Mouse (Mus musculus) heart, postnatal 0 days (tissue): Measurements from ENCODE around the gene Cbr3. TPM values are rescaled to one million over a fixed set of nuclear protein-coding genes. Genes with fewer than 3 reads are reported as not detected.
A peak's percentile ranks its signal among the peaks of the same experiment; 100 is the strongest.

Experiments used
- ATAC-seq: fragments of 200-750 bp; cut with Nextera tagmentation; 2 replicates; pipeline ENCODE4 v1.8.0; 2017; ENCODE audit warnings: low read depth, moderate number of reproducible peaks, moderate library complexity; ENCODE audit not compliant: insufficient read depth
- DNase-seq: peaks from one replicate; pipeline ENCODE4 v3.0.0-alpha.2; 2016; ENCODE audit warnings: low spot score
- H3K27ac ChIP-seq: fragments of 300-500 bp; sonication (generic); 2 replicates; pipeline ENCODE4 v1.5.1; 2014; ENCODE audit warnings: low read depth, mild to moderate bottlenecking
- H3K27me3 ChIP-seq: fragments of 300-500 bp; sonication (generic); 2 replicates; pipeline ENCODE4 v1.6.1; 2014; ENCODE audit warnings: low read length, mixed read lengths; ENCODE audit not compliant: control insufficient read depth, insufficient read depth
- H3K36me3 ChIP-seq: fragments of 300-500 bp; sonication (generic); replicated peaks from 2 replicates; pipeline ENCODE4 v1.6.1; 2014; ENCODE audit warnings: low read length, mixed read lengths; ENCODE audit not compliant: control insufficient read depth, insufficient read depth
- H3K4me1 ChIP-seq: fragments of 300-500 bp; sonication (generic); 2 replicates; pipeline ENCODE4 v1.6.1; 2014; ENCODE audit warnings: antibody characterized with exemption; ENCODE audit not compliant: control insufficient read depth, insufficient read depth
- H3K4me2 ChIP-seq: fragments of 300-500 bp; sonication (generic); 2 replicates; pipeline ENCODE4 v1.6.1; 2014; ENCODE audit warnings: low read depth, mild to moderate bottlenecking, low read length, moderate library complexity
- H3K4me3 ChIP-seq: fragments of 300-500 bp; sonication (generic); 2 replicates; pipeline ENCODE4 v1.5.1; 2014; ENCODE audit warnings: low read depth, low read length
- H3K9ac ChIP-seq: fragments of 300-500 bp; sonication (generic); replicated peaks from 2 replicates; pipeline ENCODE4 v1.6.1; 2014; ENCODE audit warnings: low read depth, low read length, mixed read lengths
- H3K9me3 ChIP-seq: fragments of 300-500 bp; sonication (generic); replicated peaks from 2 replicates; pipeline ENCODE4 v1.6.1; 2016; ENCODE audit warnings: low read length; ENCODE audit not compliant: control insufficient read depth
- CTCF ChIP-seq: IDR thresholded peaks from 2 replicates; pipeline ENCODE4 v1.5.1; 2016; ENCODE audit warnings: antibody characterized with exemption, control low read depth, low read depth
- EP300 ChIP-seq: IDR thresholded peaks from 2 replicates; pipeline ENCODE4 v1.6.1; 2016; ENCODE audit warnings: antibody characterized with exemption, low read depth
- WGBS: fragments of 180-500 bp; shearing (Covaris S2); extraction: QIAGEN DNeasy Blood & Tissue Kit; methylation state at CpG from one replicate; pipeline ENCODE4 v1.1.7; 2014; 5-methylcytosine and 5-hydroxymethylcytosine counted together
- polyA plus RNA-seq: library from polyadenylated mRNA; unstranded; fragments of >200 nt; fragmentation: Nextera tagmentation; extraction: Ambion mirVana; gene quantifications from 2 replicates; pipeline ENCODE4 v1.2.1, GENCODE M21; 2015
- total RNA-seq: library from RNA; depleted of rRNA; stranded (reverse); fragments of >200 nt; gene quantifications from 2 replicates; pipeline ENCODE4 v1.2.3, GENCODE M21; 2014; ENCODE audit warnings: low replicate concordance

Gene Cbr3
- total and polyA plus RNA-seq, 2 experiments from 2014 or later, result 1.3 TPM; not detected in 1

- no peak overlapping the region for H3K4me2 ChIP-seq
- TF ChIP-seq EP300, result no peak
- TF ChIP-seq CTCF, result no peak
- no peaks in the 10 kb centered on the region for H3K9me3 ChIP-seq
- H3K4me3 ChIP-seq, result no peak overlapping the region
- WGBS, result 57% methylated on average over 6 of the region's 6 CpGs
- no peaks in the 10 kb centered on the region for H3K27me3 ChIP-seq
- no peaks in the 10 kb centered on the region for H3K4me1 ChIP-seq
- no peak overlapping the region for H3K9ac ChIP-seq
- H3K36me3 ChIP-seq, result no peaks in the 10 kb centered on the region
- no peak overlapping the region for H3K27ac ChIP-seq
- no peak for ATAC-seq
- no peak for DNase-seq
Observed at GRCm38 (mm10) chr16:93691206-93691841, 8.3 kb downstream of the Cbr3 start.

GRCm38 (mm10) chr16:93692744-93693143 is 9.7 kb downstream of the Cbr3 start:
- H3K4me2 ChIP-seq, result no peak overlapping the region
- H3K36me3 ChIP-seq, result no peaks in the 10 kb centered on the region
- 64% methylated on average over 2 of the region's 2 CpGs for WGBS
- no peak overlapping the region for H3K4me3 ChIP-seq
- H3K4me1 ChIP-seq, result no peaks in the 10 kb centered on the region
- H3K27me3 ChIP-seq, result no peaks in the 10 kb centered on the region
- H3K27ac ChIP-seq, result no peak overlapping the region
- H3K9me3 ChIP-seq, result no peaks in the 10 kb centered on the region
- ATAC-seq (no peak), DNase-seq (no peak)
- no peak overlapping the region for H3K9ac ChIP-seq
- TF ChIP-seq EP300 (no peak), CTCF (no peak)

GRCm38 (mm10) chr16:93707116-93707515 is 24.1 kb downstream of the Cbr3 start:
- Histone ChIP-seq H3K4me1 (no peaks in the 10 kb centered on the region), H3K4me2 (no peak overlapping the region), H3K9me3 (no peaks in the 10 kb centered on the region), H3K27ac (no peak overlapping the region), H3K9ac (no peak overlapping the region), H3K27me3 (no peaks in the 10 kb centered on the region), H3K4me3 (no peak overlapping the region), H3K36me3 (no peaks in the 10 kb centered on the region)
- TF ChIP-seq CTCF, result no peak
- no peak for TF ChIP-seq EP300
- 82% methylated on average over 7 of the region's 7 CpGs for WGBS
- DNase-seq (no peak), ATAC-seq (no peak)

GRCm38 (mm10) chr16:93709217-93709616 is 26.2 kb downstream of the Cbr3 start:
- no peak overlapping the region for H3K4me2 ChIP-seq
- H3K9ac ChIP-seq, result no peak overlapping the region
- no peak overlapping the region for H3K27ac ChIP-seq
- WGBS, result 46% methylated on average over 1 of the region's 1 CpGs
- DNase-seq, result no peak
- H3K4me3 ChIP-seq, result no peak overlapping the region
- H3K36me3 ChIP-seq, result no peaks in the 10 kb centered on the region
- no peak for ATAC-seq
- 0 out of 2 replicates have a peak, but pooled peaks cover 5% of the 10 kb centered on the region for H3K4me1 ChIP-seq
- H3K9me3 ChIP-seq, result no peaks in the 10 kb centered on the region
- TF ChIP-seq EP300, result no peak
- TF ChIP-seq CTCF, result no peak
- no peaks in the 10 kb centered on the region for H3K27me3 ChIP-seq

GRCm38 (mm10) chr16:93710924-93711323 is 27.9 kb downstream of the Cbr3 start:
- no peaks in the 10 kb centered on the region for H3K27me3 ChIP-seq
- no peaks in the 10 kb centered on the region for H3K9me3 ChIP-seq
- no peak overlapping the region; the same call in 1 of the 2 replicates for H3K9ac ChIP-seq
- ATAC-seq (peak; percentile 13), DNase-seq (peak; percentile 84)
- H3K4me1 ChIP-seq, result 0 out of 2 replicates have a peak, but pooled peaks cover 5% of the 10 kb centered on the region
- TF ChIP-seq EP300 (no peak), CTCF (peak; percentile 73)
- WGBS, result under 1% methylated on average over 11 of the region's 11 CpGs
- peak overlapping the region; percentile 82 for H3K4me3 ChIP-seq
- no peaks in the 10 kb centered on the region for H3K36me3 ChIP-seq
- H3K4me2 ChIP-seq, result peak overlapping the region; percentile 97
- H3K27ac ChIP-seq, result peak overlapping the region; percentile 71
